Mouse (Mus musculus) limb, embryonic 12.5 days (tissue): ENCODE results near the gene Erich4. TPM values are rescaled to one million over a fixed set of nuclear protein-coding genes. Genes with fewer than 3 reads are reported as not detected.

Experiments used
- ATAC-seq: fragments of 200-750 bp; cut with Nextera tagmentation; 2 replicates; pipeline ENCODE4 v1.8.0; 2017; ENCODE audit warnings: low read depth, moderate TSS enrichment; ENCODE audit not compliant: insufficient number of reproducible peaks, insufficient read depth, low FRiP score, low TSS enrichment
- H3K27ac ChIP-seq: fragments of 300-500 bp; sonication (generic); 2 replicates; pipeline ENCODE4 v1.5.1; 2016; ENCODE audit warnings: mild to moderate bottlenecking, moderate library complexity
- H3K27me3 ChIP-seq: fragments of 300-500 bp; sonication (generic); 2 replicates; pipeline ENCODE4 v1.6.1; 2016; ENCODE audit warnings: mild to moderate bottlenecking, moderate library complexity
- H3K36me3 ChIP-seq: fragments of 300-500 bp; sonication (generic); 2 replicates; pipeline ENCODE4 v1.6.1; 2016; ENCODE audit warnings: mild to moderate bottlenecking, moderate library complexity
- H3K4me1 ChIP-seq: fragments of 300-500 bp; sonication (generic); replicated peaks from 2 replicates; pipeline ENCODE4 v1.6.1; 2016
- H3K4me2 ChIP-seq: fragments of 300-500 bp; sonication (generic); 2 replicates; pipeline ENCODE4 v1.6.1; 2016; ENCODE audit warnings: mild to moderate bottlenecking, moderate library complexity
- H3K4me3 ChIP-seq: fragments of 300-500 bp; sonication (generic); replicated peaks from 2 replicates; pipeline ENCODE4 v1.5.1; 2016; ENCODE audit warnings: mild to moderate bottlenecking
- H3K9ac ChIP-seq: fragments of 300-500 bp; sonication (generic); replicated peaks from 2 replicates; pipeline ENCODE4 v1.6.1; 2016; ENCODE audit warnings: mild to moderate bottlenecking, moderate library complexity
- H3K9me3 ChIP-seq: fragments of 300-500 bp; sonication (generic); 2 replicates; pipeline ENCODE4 v1.6.1; 2016; ENCODE audit warnings: mild to moderate bottlenecking, moderate library complexity
- WGBS: fragments of 180-500 bp; shearing (Covaris S2); methylation state at CpG from one replicate; pipeline ENCODE4 v1.1.7; 2016; 5-methylcytosine and 5-hydroxymethylcytosine counted together
- polyA plus RNA-seq: library from polyadenylated mRNA; unstranded; fragments of >200 nt; fragmentation: Nextera tagmentation; extraction: Ambion mirVana; gene quantifications from 2 replicates; pipeline ENCODE4 v1.2.1, GENCODE M21; 2016

The Erich4 gene
- not detected in 2 replicates for polyA plus RNA-seq

DNA sequence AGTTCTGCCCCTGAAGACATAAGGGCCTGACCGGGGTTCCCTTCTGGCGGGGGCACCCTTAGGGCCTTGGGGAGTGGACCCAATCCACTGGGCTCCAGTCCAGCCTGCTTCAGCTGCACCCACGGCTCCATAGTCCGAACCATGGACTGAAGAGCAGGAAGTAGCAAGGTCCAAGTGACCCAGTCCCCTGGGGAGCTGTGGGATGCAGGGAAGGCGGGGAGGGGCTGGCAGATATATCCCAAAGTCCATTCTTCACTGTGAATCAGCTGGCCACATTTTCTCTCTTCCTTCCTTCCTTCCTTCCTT lies at the start of gene Erich4:
Erich4 (minus strand) TSS at position 187 of the 306 bp plus-strand sequence.
- Histone ChIP-seq H3K27me3 (no peaks in the 10 kb centered on the region), H3K4me2 (no peak within 1 kb of the TSS), H3K27ac (no peak within 1 kb of the TSS), H3K9ac (no peak within 1 kb of the TSS), H3K36me3 (no peaks in the 10 kb centered on the region), H3K4me1 (peaks cover 7% of the 10 kb centered on the region; the same call in 1 of the 2 replicates), H3K9me3 (no peaks in the 10 kb centered on the region), H3K4me3 (no peak within 1 kb of the TSS)
- ATAC-seq, result no peak
- WGBS, result 80% methylated on average over 5 of the region's 5 CpGs

DNA sequence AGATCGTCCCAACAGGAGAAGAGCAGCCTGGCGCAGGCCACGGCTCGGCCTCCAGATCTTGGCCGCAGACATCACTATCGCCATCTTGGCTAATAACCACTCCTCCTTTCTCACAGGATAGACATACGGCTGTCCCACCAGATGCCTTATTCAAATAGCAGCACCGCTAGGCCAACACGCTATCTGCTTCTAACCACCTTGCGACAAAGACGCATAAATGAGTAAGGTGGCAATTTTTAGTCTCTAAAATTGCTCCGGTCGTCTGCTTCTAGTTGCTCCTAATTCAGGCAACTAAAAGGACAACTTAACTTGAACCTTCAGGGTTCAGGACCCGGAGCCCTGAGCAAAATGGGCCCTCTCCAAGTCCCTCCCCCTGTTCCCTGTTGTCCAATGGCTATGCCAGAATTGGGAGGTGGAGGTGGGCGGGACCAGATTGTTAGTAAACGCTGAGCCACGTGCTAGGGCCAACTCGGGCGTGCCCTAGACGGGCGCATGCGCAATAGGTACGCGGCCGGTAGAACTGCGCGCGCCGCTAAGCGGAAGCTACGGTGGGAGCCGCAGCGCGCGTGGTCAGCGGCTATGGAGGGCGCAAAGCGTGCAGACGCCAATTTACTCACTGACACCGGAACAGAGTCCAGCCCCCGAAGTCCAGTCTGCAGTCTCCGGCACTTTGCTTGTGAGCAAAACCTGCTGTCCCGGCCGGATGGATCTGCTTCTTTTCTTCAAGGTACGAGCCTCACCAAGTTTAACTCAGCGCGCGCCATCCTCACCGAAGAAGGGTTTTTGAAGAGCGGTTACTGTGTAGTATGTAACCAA lies 43.2 kb upstream of the Erich4 start, which contains the start of the genes Bckdha and Exosc5:
Bckdha (minus strand) TSS at position 325 of the 816 bp plus-strand sequence.
Exosc5 (plus strand) TSS at position 508 of the 816 bp plus-strand sequence.
- peak within 1 kb of the TSS; percentile 84 for H3K4me2 ChIP-seq
- ATAC-seq, result peak; percentile 98
- peak within 1 kb of the TSS; percentile 70; the same call in 1 of the 2 replicates for H3K27ac ChIP-seq
- WGBS, result under 1% methylated on average over 50 of the region's 50 CpGs
- peak within 1 kb of the TSS; percentile 65 for H3K9ac ChIP-seq
- peaks cover 25% of the 10 kb centered on the region for H3K4me1 ChIP-seq
- H3K27me3 ChIP-seq, result no peaks in the 10 kb centered on the region
- peaks cover 20% of the 10 kb centered on the region for H3K36me3 ChIP-seq
- H3K4me3 ChIP-seq, result peak within 1 kb of the TSS; percentile 69
- H3K9me3 ChIP-seq, result no peaks in the 10 kb centered on the region

DNA sequence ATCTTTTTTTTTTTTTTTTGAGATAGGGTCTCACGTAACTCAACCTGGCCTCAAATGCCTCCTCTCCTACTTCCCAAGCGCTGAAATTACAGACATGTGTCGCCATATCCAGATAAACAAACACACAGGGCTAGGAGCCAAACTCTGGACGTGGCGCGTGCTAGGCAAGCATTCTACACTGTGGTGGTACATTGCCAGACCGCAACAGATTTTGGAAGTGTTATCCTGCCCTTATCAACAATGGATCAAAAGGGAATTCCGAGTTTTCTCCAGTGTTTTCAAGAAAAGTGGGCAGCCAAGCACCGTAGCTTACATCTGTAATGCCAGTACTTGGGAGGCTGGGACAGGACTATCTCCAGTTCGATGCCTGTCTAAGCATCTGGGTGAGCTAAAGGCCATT lies 42.1 kb upstream of the Erich4 start:
- no peaks in the 10 kb centered on the region for H3K27me3 ChIP-seq
- 42% methylated on average over 10 of the region's 10 CpGs for WGBS
- H3K4me3 ChIP-seq, result peak overlapping the region; percentile 69
- H3K4me1 ChIP-seq, result peaks cover 25% of the 10 kb centered on the region
- H3K9ac ChIP-seq, result peak overlapping the region; percentile 65
- H3K9me3 ChIP-seq, result no peaks in the 10 kb centered on the region
- peak overlapping the region; percentile 84 for H3K4me2 ChIP-seq
- H3K27ac ChIP-seq, result no peak overlapping the region
- peaks cover 15% of the 10 kb centered on the region for H3K36me3 ChIP-seq
- no peak for ATAC-seq

DNA sequence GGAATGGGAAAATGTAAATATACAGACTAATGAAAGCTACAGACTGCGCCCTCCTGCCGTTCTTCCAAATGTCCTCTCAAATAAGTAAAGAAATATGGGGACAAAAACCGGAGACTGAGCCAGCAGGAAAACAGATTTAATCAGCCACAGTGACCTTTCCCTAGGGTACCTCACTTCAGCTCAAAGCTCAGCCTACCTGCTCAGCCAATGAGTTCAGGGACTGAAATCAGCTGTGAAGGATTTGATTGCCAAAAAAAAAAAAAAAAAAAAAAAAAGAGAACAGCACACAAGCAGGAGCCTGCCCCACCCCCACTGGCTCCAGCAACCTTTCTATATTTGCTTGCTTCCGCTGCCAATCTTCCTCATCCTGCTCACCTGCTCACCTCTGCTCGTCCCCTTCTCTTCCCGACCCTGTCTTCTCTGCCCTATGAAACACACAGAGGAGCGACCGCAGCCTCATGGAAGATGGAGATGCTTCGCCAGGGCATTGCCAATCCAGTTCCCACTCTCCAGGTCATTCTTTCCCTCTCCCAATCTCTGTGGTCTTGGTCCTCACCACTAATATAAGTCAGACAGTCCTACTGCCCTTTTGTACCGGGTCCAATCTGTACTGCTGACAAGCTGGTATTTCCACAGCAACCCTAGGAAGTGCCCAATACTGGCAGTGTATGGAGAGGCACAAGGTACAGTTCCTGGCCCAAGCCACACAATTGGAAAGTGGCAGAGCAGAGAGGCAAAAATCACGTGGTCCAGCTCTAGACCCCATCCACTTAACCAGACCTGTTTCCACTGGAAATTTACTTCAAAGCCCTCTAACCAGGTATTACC lies 40.1 kb upstream of the Erich4 start:
- Histone ChIP-seq H3K36me3 (peaks cover 10% of the 10 kb centered on the region; the same call in 1 of the 2 replicates), H3K4me3 (no peak overlapping the region), H3K27me3 (no peaks in the 10 kb centered on the region), H3K9me3 (no peaks in the 10 kb centered on the region), H3K4me2 (no peak overlapping the region), H3K4me1 (peaks cover 25% of the 10 kb centered on the region), H3K9ac (no peak overlapping the region), H3K27ac (no peak overlapping the region)
- no peak for ATAC-seq
- 75% methylated on average over 11 of the region's 11 CpGs for WGBS

DNA sequence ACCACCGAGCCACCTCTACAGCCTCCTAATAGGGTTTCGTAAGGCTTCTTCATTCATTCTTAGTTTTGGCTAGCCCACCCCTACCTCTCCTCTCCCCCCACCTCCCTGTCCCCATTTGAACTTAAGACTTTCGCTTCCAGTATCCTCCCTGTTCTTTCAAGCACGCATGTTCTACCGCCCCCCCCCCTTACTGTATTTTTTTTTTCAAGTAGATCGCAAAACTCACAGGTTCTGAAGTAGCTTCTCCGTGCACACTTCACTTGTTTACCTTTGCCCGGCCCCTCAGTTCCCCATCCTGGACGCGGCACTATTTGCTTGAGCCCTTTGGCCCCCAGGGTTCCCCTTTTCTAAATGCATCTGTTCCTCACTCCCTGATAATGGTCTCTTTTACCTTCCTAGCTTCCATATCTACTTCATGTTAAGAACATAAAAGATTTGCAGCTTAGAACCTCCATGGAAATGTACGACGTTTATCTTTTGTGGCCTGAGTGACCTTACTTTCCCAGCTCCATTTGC lies 36.6 kb upstream of the Erich4 start:
- no peak overlapping the region for H3K4me2 ChIP-seq
- no peaks in the 10 kb centered on the region for H3K9me3 ChIP-seq
- H3K27me3 ChIP-seq, result no peaks in the 10 kb centered on the region
- no peak overlapping the region for H3K4me3 ChIP-seq
- no peak for ATAC-seq
- peaks cover 5% of the 10 kb centered on the region for H3K4me1 ChIP-seq
- 87% methylated on average over 12 of the region's 12 CpGs for WGBS
- H3K36me3 ChIP-seq, result peaks cover 10% of the 10 kb centered on the region; the same call in 1 of the 2 replicates
- H3K27ac ChIP-seq, result no peak overlapping the region
- H3K9ac ChIP-seq, result no peak overlapping the region

DNA sequence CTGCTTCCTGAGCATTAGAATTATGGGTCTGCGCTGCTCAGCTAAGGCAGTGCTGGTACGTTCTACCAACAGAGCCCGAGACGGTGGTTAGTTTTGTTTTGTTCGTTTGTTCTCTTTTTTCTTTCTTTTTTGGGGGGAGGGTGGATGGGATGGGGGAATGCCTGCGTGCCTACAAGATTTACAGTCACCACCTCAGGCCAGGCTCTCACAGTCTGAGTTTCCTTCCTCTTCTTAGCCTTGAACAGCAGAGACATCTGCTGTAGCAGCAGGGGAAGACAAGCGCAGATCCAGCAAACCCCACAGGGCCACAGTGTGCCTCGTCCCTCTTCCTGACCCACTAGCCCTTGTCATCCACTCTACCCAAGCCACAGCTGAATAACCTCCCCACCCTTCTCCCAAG lies 35.6 kb upstream of the Erich4 start:
- ATAC-seq, result no peak
- Histone ChIP-seq H3K27ac (no peak overlapping the region), H3K9ac (no peak overlapping the region), H3K4me2 (no peak overlapping the region), H3K4me3 (no peak overlapping the region), H3K36me3 (peaks cover 10% of the 10 kb centered on the region; the same call in 1 of the 2 replicates), H3K9me3 (no peaks in the 10 kb centered on the region), H3K27me3 (no peaks in the 10 kb centered on the region), H3K4me1 (no peaks in the 10 kb centered on the region)
- WGBS, result 90% methylated on average over 8 of the region's 8 CpGs

DNA sequence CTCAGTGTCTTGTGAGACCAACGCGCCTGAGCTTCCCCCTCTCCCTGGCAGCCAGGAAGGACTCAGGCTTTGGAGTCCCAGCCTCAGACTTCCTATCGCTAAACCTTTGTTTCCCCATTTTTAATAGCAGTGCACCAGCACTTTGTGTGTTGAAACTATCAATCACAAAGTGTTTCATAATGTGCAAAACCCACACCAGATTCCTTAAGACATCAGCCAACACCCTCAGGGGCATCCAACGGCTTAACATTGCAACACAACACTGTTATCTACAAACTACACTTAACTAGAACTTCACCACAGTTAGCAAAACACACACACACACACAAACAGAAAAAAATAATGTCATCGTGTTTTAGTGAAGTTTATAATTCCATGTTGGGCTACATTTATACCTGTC lies 34.1 kb upstream of the Erich4 start:
- Histone ChIP-seq H3K27ac (no peak overlapping the region), H3K4me1 (no peaks in the 10 kb centered on the region), H3K4me3 (no peak overlapping the region), H3K27me3 (no peaks in the 10 kb centered on the region), H3K4me2 (no peak overlapping the region), H3K36me3 (peaks cover 10% of the 10 kb centered on the region; the same call in 1 of the 2 replicates), H3K9ac (no peak overlapping the region), H3K9me3 (no peaks in the 10 kb centered on the region)
- ATAC-seq, result no peak
- WGBS, result 88% methylated on average over 5 of the region's 5 CpGs

DNA sequence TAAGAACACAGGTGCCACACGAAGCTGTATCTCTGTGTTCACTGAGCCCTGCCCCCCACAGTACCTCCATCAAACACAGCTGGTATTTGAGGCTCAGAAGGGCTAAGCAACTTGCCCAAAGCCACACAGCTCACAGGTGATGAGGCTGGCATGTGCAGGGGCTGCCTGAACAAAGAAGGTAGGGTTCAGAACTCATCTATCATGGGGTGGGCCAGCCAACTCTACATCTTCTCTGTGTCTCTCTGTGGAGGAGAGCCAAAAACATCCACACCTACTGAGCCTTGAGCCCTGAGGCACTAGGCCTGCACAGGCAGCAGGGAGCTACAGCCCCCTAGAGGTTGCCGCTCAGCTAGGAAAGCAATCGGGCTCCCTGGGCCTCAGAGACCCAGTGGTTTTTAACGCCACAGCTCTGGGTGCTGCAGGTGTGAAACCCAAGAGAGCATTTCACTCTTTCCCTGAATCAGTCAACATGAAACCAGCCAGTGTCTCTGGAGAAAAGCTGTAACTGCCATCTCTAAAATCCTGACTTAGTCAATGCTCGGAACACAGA lies 32.0 kb upstream of the Erich4 start:
- ATAC-seq, result no peak
- Histone ChIP-seq H3K9ac (no peak overlapping the region), H3K27ac (no peak overlapping the region), H3K36me3 (0 out of 2 replicates have a peak, but pooled peaks cover 5% of the 10 kb centered on the region), H3K4me1 (no peaks in the 10 kb centered on the region), H3K4me3 (no peak overlapping the region), H3K9me3 (no peaks in the 10 kb centered on the region), H3K4me2 (no peak overlapping the region), H3K27me3 (no peaks in the 10 kb centered on the region)
- WGBS, result 46% methylated on average over 5 of the region's 5 CpGs

DNA sequence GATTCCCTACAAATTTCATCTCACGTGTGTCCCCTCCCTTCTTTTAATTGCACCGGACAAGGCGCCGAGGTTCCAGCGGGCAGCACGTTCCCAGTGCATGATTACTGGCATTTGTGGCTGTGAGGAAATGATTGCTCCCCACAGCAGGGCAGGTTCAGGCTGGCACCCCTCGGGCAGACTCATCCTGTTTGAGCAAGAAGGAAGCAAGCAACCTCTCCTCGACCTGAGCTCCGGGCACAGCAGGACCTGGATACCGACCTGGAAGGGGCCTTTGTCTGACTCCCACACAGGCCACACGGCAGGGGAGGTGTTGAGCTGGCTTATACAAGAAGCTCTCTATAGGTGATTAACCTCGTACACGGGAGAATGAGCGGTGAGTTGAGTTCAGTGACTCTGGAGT lies 29.4 kb upstream of the Erich4 start:
- WGBS, result 67% methylated on average over 14 of the region's 14 CpGs
- no peaks in the 10 kb centered on the region for H3K4me1 ChIP-seq
- no peak overlapping the region for H3K4me3 ChIP-seq
- H3K9ac ChIP-seq, result no peak overlapping the region
- H3K9me3 ChIP-seq, result no peaks in the 10 kb centered on the region
- no peak overlapping the region for H3K4me2 ChIP-seq
- H3K27ac ChIP-seq, result no peak overlapping the region
- no peak for ATAC-seq
- no peaks in the 10 kb centered on the region for H3K27me3 ChIP-seq
- H3K36me3 ChIP-seq, result peaks cover 9% of the 10 kb centered on the region

DNA sequence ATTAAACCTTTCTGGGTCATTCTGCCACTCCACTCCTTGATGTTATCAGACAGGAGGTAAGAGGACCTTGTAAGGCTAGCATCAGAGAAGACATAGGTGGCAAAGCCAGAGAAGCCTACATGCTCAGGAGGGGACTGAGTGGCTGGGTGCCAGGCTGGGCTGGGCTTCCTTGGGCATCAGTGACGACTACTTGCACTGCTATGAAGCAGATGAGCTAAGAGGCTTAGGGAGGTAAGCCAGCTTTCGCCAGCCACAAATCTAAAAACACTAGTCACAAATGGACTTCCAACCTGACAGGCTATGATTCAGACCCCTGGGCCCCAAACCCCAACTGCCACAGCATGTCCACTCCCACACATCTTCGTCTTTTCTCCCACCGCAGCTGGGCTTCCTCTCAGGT lies 28.9 kb upstream of the Erich4 start:
- Histone ChIP-seq H3K4me2 (no peak overlapping the region), H3K36me3 (peaks cover 13% of the 10 kb centered on the region), H3K4me3 (no peak overlapping the region), H3K9ac (no peak overlapping the region), H3K9me3 (no peaks in the 10 kb centered on the region), H3K27me3 (no peaks in the 10 kb centered on the region), H3K27ac (no peak overlapping the region), H3K4me1 (no peaks in the 10 kb centered on the region)
- 83% methylated on average over 4 of the region's 4 CpGs for WGBS
- ATAC-seq, result no peak

DNA sequence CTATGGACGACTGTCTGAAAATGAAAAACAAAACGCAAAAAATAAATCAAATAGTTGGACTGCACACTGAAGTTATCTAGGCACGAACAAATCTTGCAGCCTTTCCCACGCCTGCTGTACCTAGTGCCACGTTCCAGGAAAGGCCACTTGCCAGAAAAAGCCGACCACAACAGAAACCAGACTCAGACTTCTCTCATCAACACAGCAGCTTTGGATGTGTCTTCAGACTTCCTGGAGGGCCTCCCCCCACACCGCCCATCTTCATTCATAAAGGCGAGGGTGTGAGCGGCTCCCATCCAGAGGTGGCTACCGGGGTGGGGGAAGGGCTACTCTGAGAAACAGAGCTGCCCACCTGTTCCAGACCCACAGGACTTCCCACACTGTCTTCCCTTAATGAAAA lies 28.4 kb upstream of the Erich4 start:
- no peaks in the 10 kb centered on the region for H3K9me3 ChIP-seq
- H3K4me2 ChIP-seq, result no peak overlapping the region
- peaks cover 18% of the 10 kb centered on the region for H3K36me3 ChIP-seq
- H3K9ac ChIP-seq, result no peak overlapping the region
- 75% methylated on average over 10 of the region's 10 CpGs for WGBS
- H3K27me3 ChIP-seq, result no peaks in the 10 kb centered on the region
- H3K27ac ChIP-seq, result no peak overlapping the region
- H3K4me1 ChIP-seq, result no peaks in the 10 kb centered on the region
- no peak for ATAC-seq
- H3K4me3 ChIP-seq, result no peak overlapping the region
